Mouse (Mus musculus): Measurements from ENCODE around the gene Gm13090. TPM values are rescaled to one million over a fixed set of nuclear protein-coding genes. Genes with fewer than 3 reads are reported as not detected.

The Gm13090 gene
- total RNA-seq (2021), result not detected

DNA sequence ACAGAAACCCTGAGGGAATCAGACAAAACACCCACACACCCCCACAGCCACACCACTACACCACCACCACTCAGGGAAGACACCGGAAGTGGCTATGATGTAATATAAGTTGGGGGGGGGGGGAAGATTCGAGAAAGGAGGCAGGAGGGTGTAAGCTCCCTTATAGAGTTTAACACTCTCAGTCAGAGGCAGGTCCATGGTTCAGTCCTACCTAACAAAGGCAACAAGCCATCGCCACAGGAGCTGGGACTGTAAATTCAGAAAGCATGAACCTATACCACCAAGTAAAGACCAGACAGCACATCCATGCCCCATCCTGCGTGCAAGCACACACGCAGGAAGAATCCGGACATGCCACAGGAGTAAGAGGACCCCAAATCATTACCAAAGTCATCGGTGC, at the start of gene Gm13090:
Gene Gm13090, plus strand, starts transcription at position 301 of the 400 bp plus-strand sequence.
- no peak for DNase-seq

DNA sequence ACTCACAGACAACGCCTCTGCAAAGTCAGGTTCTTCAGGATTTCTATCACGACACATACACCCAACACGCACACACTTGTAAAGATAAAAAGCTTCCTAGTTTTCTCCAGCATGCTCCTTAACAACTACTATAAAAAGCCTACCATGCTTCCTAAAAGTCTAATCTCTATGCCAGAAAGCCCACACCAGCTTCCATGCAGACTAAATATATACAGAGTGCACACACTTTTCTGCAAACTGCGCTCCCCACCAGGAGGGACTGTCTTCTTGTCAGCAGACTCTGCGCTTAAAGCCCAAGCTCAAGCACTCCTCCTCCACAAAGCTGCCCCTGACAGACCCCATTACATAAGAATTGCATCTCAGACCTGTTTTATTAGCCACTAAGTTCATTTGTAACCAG, 47.9 kb upstream of the Gm13090 start:
- no peak for DNase-seq

DNA sequence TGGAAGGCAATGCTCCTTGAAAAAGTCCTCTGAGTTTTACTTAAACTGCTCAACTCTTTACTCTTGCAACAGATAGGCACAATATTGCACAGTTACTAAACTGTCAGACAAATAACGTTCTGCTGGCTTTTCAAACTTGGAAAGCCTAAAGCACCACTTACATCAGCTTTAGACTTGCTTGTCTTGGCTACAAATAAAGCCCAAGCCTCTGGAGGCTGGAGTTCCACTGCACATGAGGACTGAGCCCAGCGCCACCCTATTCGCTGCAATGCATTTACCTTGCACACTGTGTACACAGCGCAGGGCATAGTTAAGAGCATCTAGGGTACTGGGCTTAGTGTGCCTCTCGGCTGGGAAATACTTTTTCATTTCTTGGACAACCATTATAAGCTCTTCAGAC, 46.1 kb upstream of the Gm13090 start:
- DNase-seq, result peak; percentile 14

DNA sequence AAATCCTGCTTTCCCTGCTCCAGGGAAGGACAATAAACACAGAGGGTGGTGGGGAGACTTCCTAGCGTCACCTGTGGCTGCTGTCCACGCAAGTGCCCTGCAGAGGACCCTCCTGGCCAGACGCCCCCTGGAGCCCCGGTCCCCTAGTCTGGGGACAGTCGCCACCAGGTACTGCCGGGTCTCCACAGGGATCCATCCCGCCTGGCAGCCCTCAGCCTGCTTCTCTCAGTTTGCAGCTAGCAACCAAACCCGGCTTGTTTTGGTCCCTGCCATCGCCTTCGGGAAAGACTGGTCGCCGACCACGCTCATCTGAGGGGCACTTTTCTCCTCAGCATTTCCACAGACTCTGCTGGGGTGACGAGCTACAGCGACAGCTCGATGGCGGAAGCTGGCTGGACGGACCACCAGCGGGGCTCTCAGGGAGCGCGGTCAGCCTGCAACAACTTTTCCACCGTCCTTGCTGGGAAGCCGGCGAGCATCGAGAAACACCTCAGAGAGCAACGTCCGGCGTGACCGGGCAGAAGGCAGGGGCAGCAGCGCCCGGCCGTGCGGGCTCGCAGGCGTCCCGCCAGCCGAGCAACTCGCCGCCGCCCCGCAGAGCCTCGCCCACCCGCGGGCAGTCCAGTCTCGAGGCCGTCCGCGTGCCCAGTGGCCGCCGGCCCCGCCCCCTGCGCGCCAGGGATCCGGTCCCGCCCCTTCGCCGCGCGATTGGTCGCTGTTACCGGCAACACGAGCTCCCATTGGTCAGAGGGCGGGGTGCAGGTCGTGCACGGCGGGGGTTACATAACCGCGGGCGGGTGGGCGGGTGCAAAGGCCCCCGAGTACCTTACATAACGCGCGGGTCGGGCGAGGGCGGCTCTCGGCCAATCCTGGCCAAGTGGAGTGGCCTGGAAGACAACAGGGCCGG, 45.1 kb upstream of the Gm13090 start, which contains the start of gene Per3:
Gene Per3, minus strand, starts transcription at position 629 of the 907 bp plus-strand sequence.
- DNase-seq, result peak; percentile 99

DNA sequence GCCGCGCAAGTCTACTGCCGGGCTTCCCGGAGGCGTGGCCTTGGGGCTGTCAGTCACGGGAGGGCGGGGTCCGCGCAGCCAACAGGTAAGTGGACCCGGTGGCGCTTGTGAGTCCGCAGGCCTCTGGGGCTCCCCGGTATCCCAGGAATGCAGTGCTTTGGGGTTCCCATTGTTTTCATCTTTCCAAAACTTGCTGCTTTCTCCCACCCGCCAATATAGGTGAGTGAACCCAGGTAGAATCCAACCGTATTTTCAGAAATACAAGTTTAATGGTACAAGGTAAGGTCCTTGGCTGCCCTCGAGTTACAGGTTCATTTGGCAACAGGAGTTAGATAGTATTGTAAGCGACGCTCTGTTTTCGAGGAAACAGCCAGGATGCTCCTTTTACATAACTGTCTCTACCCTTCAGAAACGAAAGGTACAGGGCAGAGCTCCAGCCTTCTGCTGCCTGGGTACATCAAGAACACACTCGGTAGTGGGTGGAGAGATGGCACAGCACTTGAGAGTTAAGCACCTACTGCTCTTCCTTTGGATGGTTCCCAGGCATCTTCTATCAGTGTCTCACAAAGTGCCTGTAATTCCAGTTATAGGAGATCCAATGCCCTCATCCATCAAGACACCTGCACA, 44.3 kb upstream of the Gm13090 start:
- no peak for DNase-seq

DNA sequence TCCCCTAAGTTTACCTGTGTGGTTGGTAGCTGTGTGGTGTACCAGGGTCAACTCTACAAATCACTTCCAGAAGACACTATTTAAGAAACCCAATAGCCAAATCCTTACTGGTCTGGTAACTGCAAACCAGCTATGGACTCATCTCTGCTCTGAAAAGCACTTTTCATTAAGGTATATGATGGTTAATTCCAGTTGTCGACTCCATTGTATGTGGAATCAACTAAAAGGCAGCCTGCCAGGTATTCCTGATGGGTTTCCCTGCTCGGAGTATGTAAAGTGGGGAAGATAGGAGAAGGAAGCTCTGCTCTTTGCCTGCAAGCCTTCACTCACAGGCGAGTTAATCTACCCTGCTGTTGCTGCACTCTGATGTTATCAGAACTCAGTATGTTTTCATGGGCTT, 42.8 kb upstream of the Gm13090 start:
- no peak for DNase-seq

DNA sequence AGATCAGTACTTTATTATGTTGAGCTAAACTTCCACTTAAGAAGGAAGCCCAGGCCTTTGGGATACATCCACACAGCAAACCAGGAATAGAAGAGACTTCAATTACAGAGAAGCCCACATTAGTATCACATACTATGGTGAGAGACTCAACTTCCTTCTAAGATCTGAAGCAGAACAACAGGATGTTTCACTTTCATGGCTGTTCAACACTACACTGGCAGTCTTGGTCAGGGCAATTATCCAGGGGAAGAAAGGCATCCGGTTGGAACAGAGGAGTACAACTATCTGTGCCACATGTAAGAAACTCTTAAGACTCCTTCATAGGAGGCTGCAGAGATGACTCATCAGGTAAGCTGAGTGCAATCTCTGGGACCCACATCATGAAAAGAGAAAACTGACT, 38.2 kb upstream of the Gm13090 start:
- no peak for DNase-seq

DNA sequence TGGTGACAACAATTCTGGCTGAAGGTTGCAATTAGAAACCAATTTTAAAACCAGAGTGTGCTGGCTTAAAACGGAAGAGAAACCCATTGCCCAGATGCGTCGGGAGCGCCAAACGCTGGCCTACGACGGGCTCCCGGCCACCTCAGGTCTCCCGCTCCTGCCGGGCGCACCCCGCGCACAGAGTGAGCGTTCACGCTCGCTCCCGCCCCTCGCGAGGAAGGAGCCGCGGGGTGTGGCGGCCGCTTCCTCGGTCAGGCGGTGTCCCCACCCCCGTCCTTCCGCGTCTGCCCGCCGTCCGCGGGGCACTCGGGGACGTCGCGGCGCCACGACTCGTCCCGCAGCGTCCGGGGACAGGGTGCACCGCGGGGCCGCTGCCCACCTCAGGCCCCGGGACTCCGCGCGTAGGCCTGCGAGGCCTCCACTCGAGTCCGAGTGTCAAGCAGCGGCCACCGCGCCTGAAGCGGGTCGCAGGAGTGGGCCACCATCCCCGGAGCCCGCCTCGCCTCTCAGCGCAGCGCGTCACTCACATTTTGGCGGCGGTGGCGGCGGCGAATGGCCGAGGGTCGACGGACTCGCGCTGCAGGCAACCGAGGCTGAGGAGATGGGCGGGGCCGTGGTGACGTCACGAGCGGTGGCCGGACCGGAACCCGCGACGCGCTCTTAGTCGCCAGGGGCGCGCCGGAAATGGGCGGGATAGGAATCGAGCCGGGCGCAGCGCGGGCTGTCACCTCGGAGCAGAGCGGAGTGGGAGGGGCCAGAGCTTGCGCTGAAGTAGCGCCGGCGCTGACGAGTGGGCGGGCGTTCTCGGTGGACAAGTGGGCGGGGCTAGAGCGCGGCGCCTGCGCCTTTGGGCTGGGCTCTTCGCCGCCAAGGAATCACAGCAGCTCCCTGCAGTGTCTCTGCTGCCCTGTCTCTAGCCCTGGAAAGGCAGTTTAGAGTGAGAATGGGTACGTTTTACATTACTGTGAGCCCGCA, 31.7 kb upstream of the Gm13090 start, which contains the start of gene Vamp3:
Gene Vamp3, minus strand, starts transcription at position 617 of the 975 bp plus-strand sequence.
- DNase-seq, result peak; percentile 99

DNA sequence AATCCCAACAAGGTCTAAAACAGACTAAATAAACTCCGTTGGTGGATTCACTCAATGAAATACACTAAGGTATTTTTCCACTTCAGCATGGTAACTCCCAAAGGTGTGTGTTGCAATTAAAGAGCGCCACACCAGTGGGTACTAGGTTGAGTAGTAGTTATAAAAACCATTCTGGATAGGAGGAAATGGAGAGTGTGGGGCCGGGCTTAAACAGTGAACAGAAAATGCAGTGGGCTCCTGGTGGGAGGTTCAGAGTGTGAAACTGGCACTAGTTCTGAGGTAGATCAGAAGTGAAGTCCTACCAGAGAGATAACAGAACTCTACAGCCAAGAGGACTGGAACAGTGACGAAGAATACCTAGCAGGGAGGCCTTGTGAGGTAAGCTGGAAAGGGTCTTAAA, 30.7 kb upstream of the Gm13090 start:
- DNase-seq, result no peak

DNA sequence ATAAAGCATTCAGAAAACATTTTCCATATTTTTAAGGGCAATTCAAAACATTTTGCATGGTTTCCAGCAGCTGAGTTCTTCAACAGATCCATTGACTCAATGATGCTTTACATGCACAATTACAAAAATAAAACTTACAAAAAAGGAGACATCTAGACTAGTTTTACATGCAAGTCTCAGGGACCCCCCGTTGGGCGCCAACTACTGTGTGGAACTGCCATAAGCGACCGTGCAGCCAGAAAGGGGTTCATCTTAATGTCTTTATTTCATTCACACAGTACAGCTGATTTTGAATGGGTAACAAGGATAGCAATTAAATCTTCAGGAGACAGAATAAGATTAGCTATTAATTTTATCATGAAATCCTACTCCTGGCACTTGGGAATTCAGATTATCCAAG, 29.8 kb upstream of the Gm13090 start:
- DNase-seq, result no peak

DNA sequence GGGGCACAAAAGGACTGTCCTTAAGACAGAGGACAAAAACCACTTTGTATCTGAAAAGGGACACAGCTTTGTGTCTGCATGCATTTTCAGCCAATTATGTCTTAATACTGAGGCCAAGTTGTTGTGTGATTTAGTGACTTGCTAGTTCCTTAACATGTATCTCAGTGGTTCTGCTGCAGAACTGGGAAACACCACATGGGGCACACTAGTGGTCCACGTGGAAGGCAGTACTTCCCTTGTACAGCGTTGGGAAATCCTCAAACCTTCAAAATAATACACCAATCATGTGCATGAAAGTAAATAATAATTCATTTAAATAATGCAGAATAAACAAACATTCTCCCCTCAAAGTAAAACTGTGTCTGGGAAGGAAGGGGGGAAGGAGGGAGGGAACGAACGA, 20.6 kb upstream of the Gm13090 start:
- no peak for DNase-seq

DNA sequence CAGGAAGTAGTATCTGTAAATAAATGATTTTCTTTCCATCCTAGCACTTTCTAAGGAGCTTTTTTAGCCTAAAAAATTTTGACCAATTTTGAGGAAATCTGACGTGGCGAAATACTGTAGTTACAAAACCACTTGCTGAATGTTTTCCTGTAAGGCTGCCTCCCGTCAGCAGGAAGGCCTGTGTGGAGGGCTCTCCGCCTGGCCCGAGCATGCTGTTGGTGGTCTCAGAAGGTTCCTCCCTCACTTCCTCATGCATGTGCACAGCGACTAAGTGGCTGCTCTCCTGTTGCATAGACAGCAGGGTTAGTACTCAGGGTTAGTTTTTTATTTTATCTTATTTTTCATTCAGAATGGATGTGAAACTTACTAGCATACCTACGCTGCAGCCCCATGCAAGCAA, 18.4 kb upstream of the Gm13090 start:
- DNase-seq, result no peak

DNA sequence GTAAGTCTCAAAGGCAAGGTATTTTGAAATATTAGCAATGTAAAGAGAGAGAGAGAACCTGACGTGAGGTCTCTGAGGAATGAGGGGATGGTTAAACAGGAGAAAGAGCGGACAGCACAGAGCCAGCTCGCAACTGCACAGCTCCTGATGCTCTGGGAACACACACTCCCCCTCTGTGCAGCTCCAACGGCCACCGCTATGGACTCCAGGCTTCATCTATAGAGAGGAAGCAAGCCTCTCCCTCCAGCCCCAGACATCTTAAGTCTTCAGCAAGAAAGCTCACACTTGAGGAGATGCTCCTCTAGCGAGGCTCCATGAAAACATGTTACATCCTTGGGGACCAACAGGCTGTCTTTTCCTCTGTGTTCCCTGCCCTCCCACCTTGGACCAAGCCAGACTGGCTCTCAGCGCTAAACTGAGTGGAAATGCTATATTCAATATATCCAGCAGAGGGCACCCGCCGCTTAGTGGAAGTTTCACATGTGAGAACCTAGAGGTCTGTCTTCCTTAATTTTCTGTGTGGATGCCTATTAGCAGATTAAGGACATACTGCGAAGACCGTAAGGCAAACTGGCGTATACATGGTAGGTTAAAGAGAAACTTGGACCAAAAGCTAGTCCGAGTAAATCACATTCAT, 16.1 kb upstream of the Gm13090 start:
- peak; percentile 89 for DNase-seq

DNA sequence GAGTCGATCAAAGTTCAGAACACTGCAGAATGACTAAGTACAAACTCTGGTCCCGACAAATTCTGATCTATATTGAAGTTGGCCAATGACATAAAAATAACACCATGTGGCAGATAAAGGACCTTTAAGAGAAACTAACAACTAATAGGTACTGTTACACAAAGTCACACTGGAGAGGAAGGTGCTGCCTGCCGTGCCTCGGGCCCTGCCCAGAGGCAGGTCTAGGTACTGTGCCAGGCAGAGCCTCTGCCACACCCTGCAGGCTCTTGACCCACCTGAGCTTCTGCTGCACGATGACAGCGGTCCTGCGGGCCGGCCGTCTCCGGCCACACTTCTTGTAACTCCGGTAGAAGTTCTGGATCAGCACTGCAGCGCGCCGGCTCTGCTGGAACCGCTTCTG, 14.6 kb upstream of the Gm13090 start:
- no peak for DNase-seq

DNA sequence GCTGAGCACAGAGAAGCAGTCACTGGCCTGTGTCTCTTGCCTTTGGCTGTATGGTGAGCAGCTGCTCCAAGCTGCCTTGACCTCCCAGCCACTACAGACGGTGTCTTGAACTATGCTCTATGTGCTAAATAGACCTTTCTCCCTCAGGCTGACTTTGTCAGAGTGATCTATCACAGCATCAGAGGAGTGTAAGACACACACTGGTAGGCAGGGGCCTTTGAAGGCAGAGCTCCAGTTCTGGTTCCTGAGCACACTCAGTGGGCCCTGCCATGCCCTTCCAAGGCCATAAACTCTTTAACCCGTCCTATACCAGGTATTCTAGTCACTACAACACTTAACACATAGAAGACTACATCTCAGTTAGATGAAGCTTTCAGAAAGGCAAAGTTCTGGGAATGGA, 8.0 kb upstream of the Gm13090 start:
- no peak for DNase-seq

DNA sequence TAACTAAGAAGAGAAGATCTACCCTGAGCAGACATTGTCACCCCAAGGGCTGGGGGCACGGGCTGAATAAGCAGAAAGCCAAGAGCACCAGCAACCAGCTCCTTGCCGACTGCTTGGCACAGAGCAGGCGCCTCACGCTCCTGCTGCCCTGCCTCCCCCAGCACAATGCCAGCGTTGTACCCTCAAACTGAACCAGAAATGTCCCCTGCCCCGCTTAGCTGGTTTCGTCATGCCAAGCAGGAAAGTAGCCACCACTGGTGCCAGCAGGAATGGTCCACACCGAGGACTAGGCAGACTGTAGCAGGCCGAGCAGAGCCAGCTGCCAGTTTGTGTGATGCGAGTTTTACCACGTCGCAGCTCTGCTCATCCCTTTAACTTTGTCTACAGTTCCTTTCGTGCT, 7.4 kb upstream of the Gm13090 start:
- no peak for DNase-seq

DNA sequence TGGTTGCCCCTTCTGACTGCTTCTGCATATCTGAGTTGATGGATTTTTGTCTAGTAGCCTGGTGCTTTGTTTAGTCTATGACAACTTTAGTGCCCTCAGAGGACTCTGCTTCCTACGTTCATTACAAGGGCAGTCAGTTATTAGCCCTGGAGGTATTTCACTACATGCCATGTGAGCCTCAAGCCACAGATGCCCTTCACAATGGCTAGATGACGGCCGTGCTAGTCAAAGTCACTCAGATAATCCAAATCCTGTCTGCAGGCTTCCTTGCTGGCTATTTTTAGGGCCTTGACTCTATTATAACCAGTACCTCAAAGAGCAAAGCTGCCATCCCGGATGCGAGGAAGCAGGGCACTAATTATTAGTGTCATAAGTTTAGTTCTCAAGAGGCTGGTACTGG, 6.3 kb upstream of the Gm13090 start:
- DNase-seq, result peak; percentile 48

DNA sequence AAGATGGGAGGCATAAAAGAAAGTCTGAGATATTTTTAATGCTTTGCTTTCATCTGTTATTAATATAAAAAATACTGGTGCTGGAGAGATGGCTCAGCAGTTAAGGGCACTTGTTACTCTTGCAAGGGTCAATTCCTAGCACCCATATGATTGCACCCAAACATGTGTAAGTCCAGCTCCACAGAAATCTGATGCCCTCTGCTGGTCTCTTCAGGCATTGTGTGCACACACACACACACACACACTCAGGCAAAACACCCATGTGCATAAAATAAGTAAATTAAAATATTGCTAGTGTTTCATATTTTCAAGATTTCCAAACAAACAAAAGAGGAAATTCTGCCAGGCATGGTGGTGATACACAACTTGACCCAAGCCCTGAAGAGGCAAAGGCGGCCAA, 2.0 kb upstream of the Gm13090 start:
- no peak for DNase-seq

DNA sequence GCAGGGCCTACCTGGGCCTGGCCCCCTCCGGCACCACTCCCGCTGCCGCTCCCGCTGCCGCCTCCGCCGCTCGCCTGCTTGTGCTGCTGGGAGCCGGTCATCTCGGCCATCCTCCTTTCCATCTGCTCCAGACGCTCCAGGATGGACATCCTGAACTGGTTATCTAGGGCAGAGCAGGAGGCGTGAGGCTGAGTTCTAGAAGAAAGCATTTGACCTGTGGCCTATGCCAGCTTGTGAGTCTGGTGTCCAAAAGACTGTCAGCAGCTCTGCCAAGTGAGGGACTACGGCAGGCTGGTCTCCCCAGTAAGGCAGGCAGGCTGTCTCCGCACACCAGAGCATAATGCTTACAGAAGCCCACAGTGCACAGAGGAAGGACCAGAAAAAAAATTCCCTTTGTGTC, 551 bp upstream of the Gm13090 start:
- no peak for DNase-seq

DNA sequence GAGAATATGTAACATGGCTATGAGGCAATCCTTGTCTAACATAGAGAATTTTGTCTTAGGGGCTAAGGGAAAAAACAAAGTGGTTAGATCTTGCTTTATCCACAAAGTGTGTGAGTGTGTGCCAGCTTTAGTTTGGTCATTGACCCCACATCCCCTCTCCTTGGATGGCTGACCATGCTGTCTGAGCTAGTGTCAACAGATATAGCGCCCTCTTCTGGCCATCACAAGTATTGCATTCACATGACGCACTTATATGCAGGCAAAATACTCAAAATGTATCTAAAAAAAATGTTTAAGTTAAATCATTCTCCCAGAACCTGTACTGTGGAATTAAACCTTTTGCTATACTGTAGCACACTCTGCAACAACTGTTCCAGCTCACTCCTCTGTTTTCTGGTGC, 5.8 kb downstream of the Gm13090 start:
- DNase-seq, result peak; percentile 73

DNA sequence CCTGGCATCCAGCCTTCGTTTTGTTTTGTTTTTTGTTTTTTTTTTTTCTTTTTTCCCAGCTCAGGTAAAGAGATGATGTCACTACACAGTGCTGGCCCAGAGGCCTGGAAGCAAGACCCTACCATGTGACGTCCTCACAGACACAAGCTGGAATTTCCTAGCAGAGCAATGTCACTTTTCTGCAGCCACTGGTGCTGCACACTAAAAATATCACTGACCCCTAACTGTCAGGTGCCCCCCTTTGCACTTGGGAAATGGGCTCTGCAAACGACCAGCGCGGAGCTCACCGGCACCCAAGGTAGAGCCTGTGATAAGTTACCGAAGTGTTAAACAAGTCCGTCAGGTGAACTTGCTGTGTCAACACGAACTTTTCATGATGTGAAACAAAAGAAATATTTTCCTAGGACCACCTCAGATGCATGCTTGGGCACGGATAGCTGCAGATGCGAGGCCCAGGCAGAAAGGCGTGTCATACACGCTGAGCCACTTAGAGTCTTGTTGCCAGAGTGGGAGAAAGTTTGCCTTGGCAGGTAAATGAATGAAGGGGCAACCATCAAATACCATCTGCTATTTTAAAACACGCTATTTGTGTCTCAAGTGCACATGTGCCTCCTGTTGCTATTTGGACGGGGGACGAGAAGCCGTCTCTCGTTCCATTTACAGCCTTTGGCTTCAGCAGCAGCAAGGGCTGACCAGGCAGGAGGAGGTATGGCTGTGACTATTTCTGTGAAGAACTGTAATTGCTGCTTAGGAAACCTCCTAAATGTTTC, 7.1 kb downstream of the Gm13090 start:
- peak; percentile 46 for DNase-seq

DNA sequence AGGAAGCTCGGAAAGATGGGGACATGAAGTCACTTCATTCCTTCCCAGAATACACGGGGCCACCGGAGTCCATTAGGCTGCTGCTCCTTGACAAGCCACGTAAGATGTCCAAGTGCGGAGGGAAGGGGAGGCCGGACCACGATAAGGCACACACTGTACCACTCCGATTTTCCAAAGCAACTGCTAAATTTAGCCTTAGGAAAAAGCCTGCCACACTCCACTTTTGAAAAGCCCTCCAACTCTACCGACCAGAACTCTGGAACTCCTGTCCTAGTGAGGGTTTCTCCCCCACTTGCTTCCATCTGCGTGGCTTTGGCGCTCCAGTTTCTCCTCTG, 7.7 kb downstream of the Gm13090 start:
- no peak for DNase-seq
